Mouse (Mus musculus) erythroblast, embryonic 14.5 days (primary cell): ENCODE results near the gene Camk1d. TPM values are rescaled to one million over a fixed set of nuclear protein-coding genes. Genes with fewer than 3 reads are reported as not detected.

Source experiments
- H3K27me3 ChIP-seq: 2 replicates; pipeline ENCODE4 v1.6.1; 2012; ENCODE audit warnings: inconsistent platforms; ENCODE audit not compliant: control insufficient read depth
- H3K36me3 ChIP-seq: 2 replicates; pipeline ENCODE4 v1.6.1; 2012; ENCODE audit warnings: mild to moderate bottlenecking, inconsistent platforms; ENCODE audit not compliant: control insufficient read depth
- H3K4me1 ChIP-seq: 2 replicates; pipeline ENCODE4 v1.6.1; 2012; ENCODE audit warnings: inconsistent platforms; ENCODE audit not compliant: control insufficient read depth
- H3K4me3 ChIP-seq: replicated peaks from 2 replicates; pipeline ENCODE3; 2012; ENCODE audit warnings: moderate library complexity, mild to moderate bottlenecking, inconsistent platforms
- H3K9me3 ChIP-seq: 2 replicates; pipeline ENCODE4 v1.6.1; 2012; ENCODE audit warnings: low read length, inconsistent platforms, mixed read lengths; ENCODE audit not compliant: control insufficient read depth
- GATA1 ChIP-seq: IDR thresholded peaks from 2 replicates; pipeline ENCODE4 v1.6.1; 2012; ENCODE audit warnings: low read length, inconsistent platforms, mixed read lengths
- TAL1 ChIP-seq: IDR thresholded peaks from 3 replicates; pipeline ENCODE4 v1.6.1; 2012; ENCODE audit warnings: low read length, inconsistent platforms, mixed read lengths
- polyA plus RNA-seq: library from polyadenylated mRNA; stranded (reverse); fragments of >175 nt; gene quantifications from 2 replicates; pipeline ENCODE4 v1.2.3, GENCODE M21; 2012

Gene Camk1d
- polyA plus RNA-seq, 1 experiment, result 0.02 TPM

DNA sequence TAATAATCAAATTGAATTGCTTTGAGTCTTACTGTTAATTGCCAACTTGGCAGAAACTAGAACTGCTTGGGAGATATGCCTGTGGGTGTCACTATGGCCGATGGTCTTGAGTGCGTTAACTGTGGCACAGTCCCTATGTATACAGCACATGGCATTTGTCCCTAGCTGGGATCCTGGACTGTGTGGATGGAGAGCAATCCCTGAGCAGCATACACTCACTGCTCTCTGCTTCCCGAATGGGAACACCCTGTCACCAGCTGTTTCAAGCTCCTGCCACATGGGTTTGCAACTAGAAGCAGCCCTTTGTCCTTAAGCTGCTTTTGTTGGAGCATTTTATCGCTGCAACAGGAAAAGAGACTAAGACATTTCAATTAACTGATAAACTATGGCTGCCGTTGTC, 224.4 kb downstream of the Camk1d start:
- Histone ChIP-seq H3K4me3 (no peak overlapping the region), H3K36me3 (no peaks in the 10 kb centered on the region), H3K9me3 (no peaks in the 10 kb centered on the region), H3K4me1 (no peaks in the 10 kb centered on the region), H3K27me3 (no peaks in the 10 kb centered on the region)
- TF ChIP-seq TAL1 (no peak), GATA1 (no peak)

DNA sequence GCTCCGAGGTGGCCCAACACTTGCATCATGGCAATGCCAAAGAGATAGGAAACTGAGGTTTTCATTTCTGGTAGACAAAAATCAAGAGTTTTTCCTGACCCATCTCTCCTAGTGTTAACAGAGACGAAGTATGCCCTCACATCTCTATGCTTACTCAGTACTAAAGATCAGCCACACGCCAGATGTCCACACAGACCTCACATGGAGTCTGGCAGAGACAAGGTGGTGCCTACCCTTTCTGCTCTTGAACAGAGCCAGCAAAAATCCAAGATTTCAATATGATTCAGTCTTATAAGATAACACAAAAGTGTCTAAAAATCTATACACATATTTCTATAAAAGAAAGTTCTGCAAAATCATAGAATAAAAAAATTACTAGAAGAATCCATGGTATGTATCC, 227.0 kb downstream of the Camk1d start:
- Histone ChIP-seq H3K27me3 (no peaks in the 10 kb centered on the region), H3K9me3 (no peaks in the 10 kb centered on the region; the same call in 1 of the 2 replicates), H3K4me1 (no peaks in the 10 kb centered on the region), H3K4me3 (no peak overlapping the region), H3K36me3 (no peaks in the 10 kb centered on the region)
- TF ChIP-seq TAL1 (no peak), GATA1 (no peak)

GRCm38 (mm10) chr2:5486663-5487062, 227.7 kb downstream of the Camk1d start:
- no peaks in the 10 kb centered on the region; the same call in 1 of the 2 replicates for H3K9me3 ChIP-seq
- no peak overlapping the region for H3K4me3 ChIP-seq
- no peak for TF ChIP-seq TAL1
- TF ChIP-seq GATA1, result no peak
- no peaks in the 10 kb centered on the region for H3K27me3 ChIP-seq
- H3K36me3 ChIP-seq, result no peaks in the 10 kb centered on the region
- no peaks in the 10 kb centered on the region for H3K4me1 ChIP-seq

- H3K27me3 ChIP-seq, result no peaks in the 10 kb centered on the region
- H3K9me3 ChIP-seq, result no peaks in the 10 kb centered on the region; the same call in 1 of the 2 replicates
- no peaks in the 10 kb centered on the region for H3K4me1 ChIP-seq
- H3K4me3 ChIP-seq, result no peak overlapping the region
- no peaks in the 10 kb centered on the region for H3K36me3 ChIP-seq
- no peak for TF ChIP-seq TAL1
- TF ChIP-seq GATA1, result no peak
Measured at GRCm38 (mm10) chr2:5485786-5486185, 228.5 kb downstream of the Camk1d start.

DNA sequence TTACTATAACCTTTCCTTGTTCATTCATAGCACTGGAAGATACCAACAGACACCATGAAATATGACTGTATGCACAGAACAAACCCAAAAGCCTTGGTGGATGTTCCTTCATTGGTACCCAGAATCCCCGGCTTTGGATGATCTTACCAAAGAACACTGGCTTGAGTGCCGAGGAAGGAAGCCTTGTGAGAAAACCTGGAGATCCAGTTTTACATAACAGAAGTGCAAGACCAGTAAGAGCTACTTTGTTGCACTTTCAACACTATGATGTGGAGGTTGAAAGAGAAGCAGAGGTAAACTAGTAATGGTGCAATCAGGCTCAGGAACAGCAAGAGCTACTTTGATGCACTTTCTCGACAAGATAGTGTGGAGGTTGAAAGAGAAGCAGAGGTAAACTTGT, 234.4 kb downstream of the Camk1d start:
- no peak for TF ChIP-seq GATA1
- H3K9me3 ChIP-seq, result no peaks in the 10 kb centered on the region; the same call in 1 of the 2 replicates
- no peaks in the 10 kb centered on the region for H3K36me3 ChIP-seq
- no peaks in the 10 kb centered on the region for H3K4me1 ChIP-seq
- H3K4me3 ChIP-seq, result no peak overlapping the region
- no peaks in the 10 kb centered on the region for H3K27me3 ChIP-seq

GRCm38 (mm10) chr2:5478709-5479108, 235.6 kb downstream of the Camk1d start:
- no peaks in the 10 kb centered on the region for H3K4me1 ChIP-seq
- no peaks in the 10 kb centered on the region; the same call in 1 of the 2 replicates for H3K9me3 ChIP-seq

DNA sequence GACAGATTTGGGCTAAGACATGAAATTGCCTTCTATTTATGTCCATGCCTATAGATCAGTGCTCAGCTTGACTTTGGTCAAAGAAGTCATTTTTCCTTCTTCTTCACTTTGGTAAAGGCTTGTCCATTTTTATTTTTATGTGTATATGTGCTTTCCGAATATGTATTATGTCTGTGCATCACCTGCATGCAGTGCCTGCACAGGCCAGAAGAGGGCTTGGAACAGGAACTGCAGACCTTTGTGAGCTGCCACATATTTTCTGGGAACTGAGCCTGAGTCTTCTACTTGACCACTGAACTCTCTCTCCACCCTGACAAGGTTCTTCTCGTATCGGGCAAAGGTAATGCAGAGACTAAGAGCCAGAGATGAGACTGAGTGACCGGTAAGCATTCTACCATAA, 236.1 kb downstream of the Camk1d start:
- H3K27me3 ChIP-seq, result no peaks in the 10 kb centered on the region
- no peaks in the 10 kb centered on the region for H3K36me3 ChIP-seq
- H3K9me3 ChIP-seq, result no peaks in the 10 kb centered on the region; the same call in 1 of the 2 replicates
- no peak overlapping the region for H3K4me3 ChIP-seq
- no peak for TF ChIP-seq TAL1
- no peak for TF ChIP-seq GATA1
- no peaks in the 10 kb centered on the region for H3K4me1 ChIP-seq

More at GRCm38 (mm10) chr2:5478709-5479108, 235.6 kb downstream of the Camk1d start:
- no peak overlapping the region for H3K4me3 ChIP-seq
- TF ChIP-seq GATA1 (no peak), TAL1 (no peak)
- H3K36me3 ChIP-seq, result no peaks in the 10 kb centered on the region
- H3K27me3 ChIP-seq, result no peaks in the 10 kb centered on the region

DNA sequence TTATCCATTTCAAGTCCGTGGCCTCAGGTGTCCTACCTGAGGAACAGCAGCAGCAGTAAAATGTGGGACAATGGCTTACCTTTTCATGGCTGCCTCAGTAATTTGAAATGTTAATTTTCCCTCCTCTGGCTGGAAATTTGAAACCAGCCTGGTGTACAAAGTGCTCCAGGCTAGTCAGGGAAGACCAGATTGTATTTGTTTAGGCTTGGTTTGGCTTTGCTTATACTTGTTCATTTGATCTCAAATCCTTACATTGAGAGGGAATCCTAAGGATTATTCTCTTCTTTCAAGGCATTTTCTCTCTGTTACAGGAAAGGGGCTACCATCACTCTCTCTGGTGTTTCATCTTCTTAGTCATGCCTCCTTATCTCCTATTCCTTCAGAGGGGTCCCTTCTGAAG, 236.8 kb downstream of the Camk1d start:
- TF ChIP-seq TAL1 (no peak), GATA1 (no peak)
- Histone ChIP-seq H3K4me1 (no peaks in the 10 kb centered on the region), H3K9me3 (no peaks in the 10 kb centered on the region; the same call in 1 of the 2 replicates), H3K36me3 (no peaks in the 10 kb centered on the region), H3K4me3 (no peak overlapping the region), H3K27me3 (no peaks in the 10 kb centered on the region)

DNA sequence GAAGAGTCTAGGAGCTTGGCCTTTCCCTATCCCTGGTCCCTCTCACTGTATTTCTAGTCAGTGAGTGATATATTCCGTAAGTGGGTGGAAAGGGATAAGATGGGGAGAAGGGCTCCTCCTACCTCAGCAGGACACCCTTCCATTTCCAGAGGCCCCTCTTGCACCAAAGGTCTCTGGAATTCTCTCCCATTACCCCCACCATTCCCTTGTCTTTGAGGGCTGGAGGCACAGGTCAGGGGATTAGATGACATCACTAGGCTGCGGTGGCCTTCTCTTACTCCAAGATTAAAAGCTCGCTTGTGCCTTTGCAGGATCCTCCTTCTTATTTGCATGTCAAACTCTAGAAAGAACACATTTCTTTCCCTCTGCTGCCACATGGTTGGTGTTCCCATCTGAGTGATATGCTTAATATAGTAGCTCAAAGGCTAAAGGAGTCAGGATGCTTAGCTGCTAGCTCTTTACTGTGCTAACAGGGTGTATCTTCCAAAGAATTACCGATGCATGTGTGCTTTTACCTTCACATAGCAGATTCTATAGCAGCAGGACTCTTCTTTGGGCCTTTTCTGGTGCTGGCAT, 244.9 kb downstream of the Camk1d start:
- H3K4me1 ChIP-seq, result no peaks in the 10 kb centered on the region
- TF ChIP-seq TAL1 (no peak), GATA1 (no peak)
- H3K36me3 ChIP-seq, result no peaks in the 10 kb centered on the region
- H3K27me3 ChIP-seq, result no peaks in the 10 kb centered on the region
- no peak overlapping the region for H3K4me3 ChIP-seq
- no peaks in the 10 kb centered on the region for H3K9me3 ChIP-seq

DNA sequence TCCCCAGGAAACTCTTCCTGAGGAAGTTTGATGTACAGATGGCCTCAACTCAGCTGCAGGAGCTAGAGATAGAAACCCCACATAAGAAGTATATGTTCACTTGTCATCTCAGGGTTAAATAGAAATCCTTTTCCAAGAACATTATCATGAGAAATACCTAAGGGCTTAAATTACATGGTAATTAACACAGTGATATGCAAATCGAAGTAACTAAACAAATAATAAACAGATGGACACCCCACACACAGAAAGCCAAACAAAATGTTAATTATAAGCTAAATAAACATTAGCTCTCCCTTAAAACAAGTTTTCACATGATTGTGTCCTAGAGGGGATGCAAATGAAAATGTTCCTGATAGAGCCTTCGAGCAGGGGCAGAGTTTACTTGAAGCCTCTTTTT, 246.8 kb downstream of the Camk1d start:
- H3K4me3 ChIP-seq, result no peak overlapping the region
- no peaks in the 10 kb centered on the region for H3K27me3 ChIP-seq
- no peaks in the 10 kb centered on the region for H3K36me3 ChIP-seq
- TF ChIP-seq TAL1 (no peak), GATA1 (no peak)
- no peaks in the 10 kb centered on the region for H3K9me3 ChIP-seq
- H3K4me1 ChIP-seq, result no peaks in the 10 kb centered on the region
